Mouse (Mus musculus): ENCODE data around the gene Tram1l1. TPM values are rescaled to one million over a fixed set of nuclear protein-coding genes. Genes with fewer than 3 reads are reported as not detected.

Gene Tram1l1
- polyA plus RNA-seq, 1 experiment from 2014 or later = 57.1 TPM

- H3K9ac ChIP-seq (replicated peaks; ENCODE audit: low read depth, low read length) = no peak overlapping the region
- no peaks in the 10 kb centered on the region for H3K9me3 ChIP-seq (ENCODE audit: control insufficient read depth, low read length)
- H3K4me2 ChIP-seq (ENCODE audit: low read depth, low read length) = no peak overlapping the region
- H3K36me3 ChIP-seq (ENCODE audit: control insufficient read depth, insufficient read depth, low read length) = no peaks in the 10 kb centered on the region
- ATAC-seq (ENCODE audit: low read depth) = no peak
- H3K27me3 ChIP-seq (ENCODE audit: control insufficient read depth, insufficient read depth, low read length) = no peaks in the 10 kb centered on the region
- H3K4me1 ChIP-seq (ENCODE audit: control insufficient read depth, insufficient read depth, low read length) = no peaks in the 10 kb centered on the region
- 90% methylated on average over 3 of the region's 3 CpGs for WGBS
- H3K27ac ChIP-seq (ENCODE audit: low read depth, low read length) = no peak overlapping the region
- H3K4me3 ChIP-seq (ENCODE audit: low read depth, low read length) = no peak overlapping the region
These were observed 36.9 kb downstream of the Tram1l1 start for GRCm38 (mm10) chr3:124357533-124357932.

DNA sequence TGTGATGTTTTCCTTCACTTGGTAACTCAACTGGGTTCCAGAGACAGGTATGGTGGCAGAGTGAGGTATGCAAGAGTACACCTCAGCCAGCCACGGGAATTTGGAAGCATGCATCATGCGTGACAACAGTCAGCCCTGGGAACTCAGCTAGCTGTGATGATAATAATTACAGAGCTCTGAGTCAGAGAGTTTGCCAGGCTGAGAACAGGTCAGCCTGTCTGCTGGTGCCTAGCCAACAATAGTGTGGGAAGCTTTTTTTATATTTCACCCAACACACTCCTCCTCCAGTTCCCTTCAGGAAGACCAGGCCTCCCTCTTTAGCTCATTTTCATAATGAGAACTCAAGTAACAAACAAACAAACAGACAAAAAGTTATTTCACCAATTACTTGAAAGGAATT lies 51.4 kb downstream of the Tram1l1 start:
- Histone ChIP-seq H3K9ac (replicated peaks; ENCODE audit: low read depth, low read length) (no peak overlapping the region), H3K4me3 (ENCODE audit: low read depth, low read length) (no peak overlapping the region), H3K4me1 (ENCODE audit: control insufficient read depth, insufficient read depth, low read length) (no peaks in the 10 kb centered on the region), H3K27ac (ENCODE audit: low read depth, low read length) (no peak overlapping the region), H3K36me3 (ENCODE audit: control insufficient read depth, insufficient read depth, low read length) (no peaks in the 10 kb centered on the region), H3K27me3 (ENCODE audit: control insufficient read depth, insufficient read depth, low read length) (no peaks in the 10 kb centered on the region), H3K9me3 (ENCODE audit: control insufficient read depth, low read length) (no peaks in the 10 kb centered on the region), H3K4me2 (ENCODE audit: low read depth, low read length) (no peak overlapping the region)
- WGBS = 93% methylated on average over 2 of the region's 2 CpGs
- no peak for ATAC-seq (ENCODE audit: low read depth)

Other genes with a start within 250 kb of the Tram1l1 start
- not detected in 2 replicates for gene 1700006A11Rik, start 105.2 kb downstream of the Tram1l1 start, polyA plus RNA-seq (2014; fragmentation: Nextera tagmentation; extraction: Ambion mirVana)

All from neural tube, embryonic 14.5 days (tissue).